Mouse (Mus musculus) intestine, embryonic 14.5 days (tissue): ENCODE measurements around the gene Vmn1r23. TPM values are rescaled to one million over a fixed set of nuclear protein-coding genes. Genes with fewer than 3 reads are reported as not detected.
"Not testable (repeated sequence)": the region's sequence is repeated elsewhere in the genome, so short reads cannot be mapped to it uniquely, and the experiment has no call there.

ENCODE experiments used
- ATAC-seq: fragments of 200-750 bp; cut with Nextera tagmentation; replicated peaks from 2 replicates; pipeline ENCODE4 v1.8.0; 2017; ENCODE audit warnings: low read depth, moderate number of reproducible peaks, moderate TSS enrichment, moderate library complexity; ENCODE audit not compliant: low FRiP score, low TSS enrichment
- DNase-seq: peaks from one replicate; pipeline ENCODE4 v3.0.0-alpha.2; 2018; ENCODE audit warnings: low spot score
- H3K27ac ChIP-seq: fragments of 300-500 bp; sonication (generic); 2 replicates; pipeline ENCODE4 v1.5.1; 2014; ENCODE audit warnings: low read depth, mild to moderate bottlenecking, control low read depth
- H3K27me3 ChIP-seq: fragments of 300-500 bp; sonication (generic); replicated peaks from 2 replicates; pipeline ENCODE4 v1.6.1; 2014; ENCODE audit warnings: low read length, control low read depth; ENCODE audit not compliant: control insufficient read depth, insufficient read depth
- H3K36me3 ChIP-seq: fragments of 300-500 bp; sonication (generic); 2 replicates; pipeline ENCODE4 v1.6.1; 2014; ENCODE audit warnings: low read length, control low read depth; ENCODE audit not compliant: control insufficient read depth, insufficient read depth
- H3K4me1 ChIP-seq: fragments of 300-500 bp; sonication (generic); replicated peaks from 2 replicates; pipeline ENCODE4 v1.6.1; 2014; ENCODE audit warnings: low read length, control low read depth, mixed read lengths; ENCODE audit not compliant: control insufficient read depth, insufficient read depth
- H3K4me2 ChIP-seq: fragments of 300-500 bp; sonication (generic); 2 replicates; pipeline ENCODE4 v1.6.1; 2014; ENCODE audit warnings: low read length
- H3K4me3 ChIP-seq: fragments of 300-500 bp; sonication (generic); 2 replicates; pipeline ENCODE4 v1.5.1; 2014; ENCODE audit warnings: low read depth, low read length, control low read depth, mixed read lengths
- H3K9ac ChIP-seq: fragments of 300-500 bp; sonication (generic); 2 replicates; pipeline ENCODE4 v1.6.1; 2014; ENCODE audit warnings: mild to moderate bottlenecking, low read length
- H3K9me3 ChIP-seq: fragments of 300-500 bp; sonication (generic); 2 replicates; pipeline ENCODE4 v1.6.1; 2016; ENCODE audit warnings: low read length, control low read depth; ENCODE audit not compliant: control insufficient read depth
- WGBS: fragments of 180-500 bp; shearing (Covaris S2); extraction: QIAGEN DNeasy Blood & Tissue Kit; methylation state at CpG from one replicate; pipeline ENCODE4 v1.1.7; 2014; 5-methylcytosine and 5-hydroxymethylcytosine counted together
- polyA plus RNA-seq: library from polyadenylated mRNA; unstranded; fragments of >200 nt; fragmentation: Nextera tagmentation; extraction: Ambion mirVana; gene quantifications from 2 replicates; pipeline ENCODE4 v1.2.1, GENCODE M21; 2014

Gene Vmn1r23
- not detected in 2 replicates for polyA plus RNA-seq

- Histone ChIP-seq H3K9ac (no peak within 1 kb of the TSS), H3K9me3 (no peaks in the 10 kb centered on the region), H3K4me1 (no peaks in the 10 kb centered on the region), H3K4me3 (no peak within 1 kb of the TSS), H3K36me3 (no peaks in the 10 kb centered on the region), H3K27me3 (no peaks in the 10 kb centered on the region), H3K4me2 (no peak within 1 kb of the TSS), H3K27ac (no peak within 1 kb of the TSS)
- no peak for DNase-seq
- WGBS: 90% methylated on average over 1 of the region's 1 CpGs
- ATAC-seq: no peak
Observed at GRCm38 (mm10) chr6:57926738-57927137, at the start of gene Vmn1r23. Gene Vmn1r23 (minus strand): TSS chr6:57926838.

- not testable (repeated sequence) for H3K4me3 ChIP-seq, H3K9ac ChIP-seq, ATAC-seq, DNase-seq, H3K27ac ChIP-seq, H3K27me3 ChIP-seq, H3K36me3 ChIP-seq, H3K4me1 ChIP-seq, H3K4me2 ChIP-seq, H3K9me3 ChIP-seq
- WGBS: 74% methylated on average over 1 of the region's 1 CpGs
Observed at GRCm38 (mm10) chr6:57961403-57961802, 34.8 kb upstream of the Vmn1r23 start, which contains the start of gene Vmn1r24. Gene Vmn1r24 (minus strand): TSS chr6:57961503.

- no peaks in the 10 kb centered on the region for H3K9me3 ChIP-seq
- H3K27me3 ChIP-seq: no peaks in the 10 kb centered on the region
- WGBS: 78% methylated on average over 1 of the region's 1 CpGs
- no peak within 1 kb of the TSS for H3K9ac ChIP-seq
- no peak within 1 kb of the TSS for H3K4me3 ChIP-seq
- H3K4me2 ChIP-seq: no peak within 1 kb of the TSS
- H3K27ac ChIP-seq: no peak within 1 kb of the TSS
- no peak for DNase-seq
- ATAC-seq: no peak
- no peaks in the 10 kb centered on the region for H3K4me1 ChIP-seq
- H3K36me3 ChIP-seq: no peaks in the 10 kb centered on the region
Observed at GRCm38 (mm10) chr6:57907928-57908327, 18.7 kb downstream of the Vmn1r23 start, which contains the start of gene Vmn1r22. Gene Vmn1r22 (minus strand): TSS chr6:57908028.

Other genes starting within 250 kb of the Vmn1r23 start
- 23.3 and 24.9 TPM in 2 replicates for gene Pyurf, start 234.8 kb downstream of the Vmn1r23 start, polyA plus RNA-seq
- 21.4 and 23.5 TPM in 2 replicates for gene Lancl2, start 224.3 kb downstream of the Vmn1r23 start, polyA plus RNA-seq
- gene Vopp1, start 101.7 kb downstream of the Vmn1r23 start, polyA plus RNA-seq: 17.9 and 21.5 TPM in 2 replicates
- not detected in 2 replicates for gene Vmn1r21, start 76.5 kb downstream of the Vmn1r23 start, polyA plus RNA-seq
- gene Vmn1r22, start 18.8 kb downstream of the Vmn1r23 start, polyA plus RNA-seq: not detected in 2 replicates
- not detected in 2 replicates for gene Vmn1r24, start 34.7 kb upstream of the Vmn1r23 start, polyA plus RNA-seq
- not detected in 2 replicates for gene Vmn1r25, start 54.0 kb upstream of the Vmn1r23 start, polyA plus RNA-seq
- gene Vmn1r26, start 88.3 kb upstream of the Vmn1r23 start, polyA plus RNA-seq: not detected in 2 replicates